In genomic region chr3:56079015-56079612, GRCm38 (mm10) we compare ENCODE assay signal across 11 mouse cellular contexts.
DNase-seq lines count a peak whose midpoint lies in the region; ATAC-seq and TF ChIP-seq lines count a peak whose summit lies in the region.
"Had no signal": no experiment of that assay in that cellular context is flagged by ENCODE, and none has a peak within 500 bp of the region (broad histone marks: within the 10 kb centered on the region; RNA-seq: fewer than 3 reads in every experiment).

No protein-coding gene starts in this region.

- ATAC-seq in heart, postnatal 0 days (ENCODE audit: insufficient read depth, low read depth), result no peak
- ATAC-seq in lung, embryonic 14.5 days (ENCODE audit: insufficient read depth), result no peak

- no peaks in the 10 kb centered on the region for H3K9me3 ChIP-seq in heart, postnatal 0 days (replicated peaks; ENCODE audit: control insufficient read depth, low read length)
- no peaks in the 10 kb centered on the region for H3K9me3 ChIP-seq in heart, embryonic 10.5 days
- H3K9me3 ChIP-seq in lung, embryonic 14.5 days (ENCODE audit: low read depth, low read length), result no peaks in the 10 kb centered on the region
- H3K9me3 ChIP-seq: embryonic facial prominence, embryonic 12.5 days had no signal

- no peak overlapping the region for H3K27ac ChIP-seq in heart, postnatal 0 days (ENCODE audit: low read depth)
- H3K27ac ChIP-seq in heart, embryonic 10.5 days, result no peak overlapping the region
- no peak overlapping the region for H3K27ac ChIP-seq in lung, embryonic 14.5 days (ENCODE audit: low read depth)
- H3K27ac ChIP-seq: embryonic facial prominence, embryonic 12.5 days had no signal

- no peaks in the 10 kb centered on the region for H3K27me3 ChIP-seq in heart, postnatal 0 days (ENCODE audit: control insufficient read depth, insufficient read depth, low read length)
- H3K27me3 ChIP-seq in heart, embryonic 10.5 days (ENCODE audit: insufficient read depth, poor library complexity, severe bottlenecking), result no peaks in the 10 kb centered on the region
- no peaks in the 10 kb centered on the region for H3K27me3 ChIP-seq in lung, embryonic 14.5 days (ENCODE audit: insufficient read depth, low read length)
- H3K27me3 ChIP-seq: embryonic facial prominence, embryonic 12.5 days had no signal

- no peak for TF ChIP-seq POLR2A in brain, embryonic 14.5 days (IDR thresholded peaks at IDR 0.05; ENCODE audit: borderline replicate concordance, extremely low read depth, insufficient read depth, insufficient read length, poor library complexity, severe bottlenecking)

- 85% methylated on average over 1 of the region's 1 CpGs for WGBS in heart, postnatal 0 days
- WGBS in heart, embryonic 10.5 days, result 86% methylated on average over 1 of the region's 1 CpGs
- 83% methylated on average over 1 of the region's 1 CpGs for WGBS in lung, embryonic 14.5 days

- H3K4me1 ChIP-seq in heart, postnatal 0 days (ENCODE audit: control insufficient read depth, insufficient read depth), result no peaks in the 10 kb centered on the region
- H3K4me1 ChIP-seq in heart, embryonic 10.5 days, result no peaks in the 10 kb centered on the region
- no peaks in the 10 kb centered on the region for H3K4me1 ChIP-seq in lung, embryonic 14.5 days (ENCODE audit: insufficient read depth)
- H3K4me1 ChIP-seq: embryonic facial prominence, embryonic 12.5 days had no signal

- no peak overlapping the region for H3K4me3 ChIP-seq in heart, postnatal 0 days (ENCODE audit: low read depth, low read length)
- H3K4me3 ChIP-seq in heart, embryonic 10.5 days, result no peak overlapping the region
- H3K4me3 ChIP-seq in lung, embryonic 14.5 days (ENCODE audit: low read depth, low read length), result no peak overlapping the region
- H3K4me3 ChIP-seq: embryonic facial prominence, embryonic 12.5 days had no signal

- no peak overlapping the region for H3K9ac ChIP-seq in heart, postnatal 0 days (replicated peaks; ENCODE audit: low read depth, low read length)
- no peak overlapping the region for H3K9ac ChIP-seq in lung, embryonic 14.5 days
- H3K9ac ChIP-seq: embryonic facial prominence, embryonic 12.5 days had no signal

- no peak for TF ChIP-seq EP300 in heart, postnatal 0 days (IDR thresholded peaks at IDR 0.05; ENCODE audit: low read depth)

- DNase-seq in heart, postnatal 0 days (ENCODE audit: low spot score), result no peak
- DNase-seq in heart, embryonic 10.5 days (ENCODE audit: low spot score), result no peak
- DNase-seq in lung, embryonic 14.5 days, result peak; percentile 26
- no peak for DNase-seq in lung, postnatal 4 days
- peak; percentile 81 for DNase-seq in brain, embryonic 14.5 days (ENCODE audit: low read depth)
- DNase-seq in lung, postnatal 36 days, result peak; percentile 20
- DNase-seq in ovary, adult 18-20 months (ENCODE audit: low spot score), result no peak
- DNase-seq in c-Kit-positive CD71-positive TER-119-positive erythroid progenitor cells, embryonic 14.5 days (ENCODE audit: low spot score), result no peak
- DNase-seq: right cerebral cortex, postnatal 14 days; thymus, adult 18-20 months had no signal

- H3K4me2 ChIP-seq in heart, postnatal 0 days (ENCODE audit: low read depth, low read length), result no peak overlapping the region
- no peak overlapping the region for H3K4me2 ChIP-seq in lung, embryonic 14.5 days
- H3K4me2 ChIP-seq: embryonic facial prominence, embryonic 12.5 days had no signal

- H3K36me3 ChIP-seq in heart, postnatal 0 days (replicated peaks; ENCODE audit: control insufficient read depth, insufficient read depth, low read length), result no peaks in the 10 kb centered on the region
- H3K36me3 ChIP-seq in heart, embryonic 10.5 days, result no peaks in the 10 kb centered on the region
- H3K36me3 ChIP-seq in lung, embryonic 14.5 days (ENCODE audit: insufficient read depth), result no peaks in the 10 kb centered on the region

- TF ChIP-seq CTCF in heart, postnatal 0 days (IDR thresholded peaks at IDR 0.05; ENCODE audit: low read depth), result peak; percentile 63
- peak; percentile 39; the same call in 1 of the 2 replicates for TF ChIP-seq CTCF in lung, embryonic 14.5 days (IDR thresholded peaks at IDR 0.05; ENCODE audit: low read depth)
- peak; percentile 25; the same call in 1 of the 2 replicates for TF ChIP-seq CTCF in brain, embryonic 14.5 days (IDR thresholded peaks at IDR 0.05; ENCODE audit: borderline replicate concordance, extremely low read depth, insufficient read depth, insufficient read length)

Comparison
In these comparisons a context has a peak if more than half of its experiments do, and no peak if none do; other contexts are left out.
1. DNase-seq: peak in lung, embryonic 14.5 days (single experiment), brain, embryonic 14.5 days (single experiment) and lung, postnatal 36 days (single experiment); none in heart, postnatal 0 days (single experiment), heart, embryonic 10.5 days (single experiment), lung, postnatal 4 days (0 of 2), ovary, adult 18-20 months (single experiment) and c-Kit-positive CD71-positive TER-119-positive erythroid progenitor cells, embryonic 14.5 days (single experiment).
2. Peak in every context shown above with its lines, with median percentiles within 50 percentile points of each other: CTCF ChIP-seq.